Comparison of ENCODE assay signal across 18 mouse cellular contexts in genomic region chr4:34889101-34889811, GRCm38 (mm10). TPM values are rescaled to one million over a fixed set of nuclear protein-coding genes. Genes with fewer than 3 reads are reported as not detected.
DNase-seq lines count a peak whose midpoint lies in the region; ATAC-seq and TF ChIP-seq lines count a peak whose summit lies in the region.
"Had no signal": no experiment of that assay in that cellular context is flagged by ENCODE, and none has a peak within 500 bp of the region (broad histone marks: within the 10 kb centered on the region; RNA-seq: fewer than 3 reads in every experiment).

No protein-coding gene starts in this region.

- H3K4me2 ChIP-seq in liver, embryonic 14.5 days (ENCODE audit: low read depth): peak overlapping the region; percentile 36
- H3K4me2 ChIP-seq: embryonic facial prominence, embryonic 12.5 days; kidney, embryonic 15.5 days; lung, embryonic 15.5 days had no signal

- peak; percentile 10 for DNase-seq in embryo, embryonic 10.5 days (ENCODE audit: low spot score)
- no peak for DNase-seq in embryo, embryonic 10 days (ENCODE audit: low spot score)
- peak; percentile 14 to 24 for DNase-seq in thymus, postnatal 10 days (ENCODE audit: low spot score in 2 of 2)
- DNase-seq in thymus, adult 18-20 months: no peak
- no peak for DNase-seq in liver, embryonic 14.5 days (ENCODE audit: low read depth in 3 of 3, low spot score in 3 of 3)
- DNase-seq in adrenal gland, adult 8-10 months: no peak
- no peak for DNase-seq in left cerebral cortex, postnatal 10 days (ENCODE audit: extremely low spot score in 1 of 2, low spot score in 2 of 2)
- no peak for DNase-seq in B cell, adult 2 months
- DNase-seq: cerebellum, adult 8-10 months; right cerebral cortex, postnatal 14 days had no signal

- peaks cover 2% of the 10 kb centered on the region; the same call in 1 of the 2 replicates for H3K27me3 ChIP-seq in liver, embryonic 14.5 days (ENCODE audit: control insufficient read depth, insufficient read depth, low read length)

- H3K36me3 ChIP-seq in liver, embryonic 14.5 days (replicated peaks; ENCODE audit: control insufficient read depth, insufficient read depth, low read depth): no peaks in the 10 kb centered on the region
- H3K36me3 ChIP-seq: embryonic facial prominence, embryonic 12.5 days; forebrain, embryonic 10.5 days; kidney, embryonic 15.5 days; lung, embryonic 15.5 days had no signal

- H3K4me1 ChIP-seq in liver, embryonic 14.5 days (replicated peaks; ENCODE audit: control insufficient read depth in 2 of 2, insufficient read depth in 2 of 2, low read length in 1 of 2): peaks cover 6 to 16% of the 10 kb centered on the region in 2 experiments
- H3K4me1 ChIP-seq: embryonic facial prominence, embryonic 12.5 days had no signal

- TF ChIP-seq EP300 in liver, embryonic 14.5 days (IDR thresholded peaks at IDR 0.05; ENCODE audit: low read depth): peak; percentile 54

- no peak for ATAC-seq in liver, embryonic 14.5 days (ENCODE audit: insufficient read depth)
- ATAC-seq: hindbrain, embryonic 16.5 days had no signal

- H3K9me3 ChIP-seq in liver, embryonic 14.5 days (ENCODE audit: control insufficient read depth, low read length): no peaks in the 10 kb centered on the region
- H3K9me3 ChIP-seq: embryonic facial prominence, embryonic 12.5 days; forebrain, embryonic 10.5 days; kidney, embryonic 15.5 days; lung, embryonic 15.5 days had no signal

- intact Hi-C loops in left cerebral cortex, postnatal 10 days (cut with DNase I): no loop called here

- H3K27ac ChIP-seq in liver, embryonic 14.5 days: no peak overlapping the region
- H3K27ac ChIP-seq: embryonic facial prominence, embryonic 12.5 days; forebrain, embryonic 10.5 days; kidney, embryonic 15.5 days; lung, embryonic 15.5 days had no signal

- no peak overlapping the region for H3K4me3 ChIP-seq in liver, embryonic 14.5 days (ENCODE audit: insufficient read depth in 1 of 2, low read depth in 2 of 2, low read length in 2 of 2)
- H3K4me3 ChIP-seq: embryonic facial prominence, embryonic 12.5 days; forebrain, embryonic 10.5 days; kidney, embryonic 15.5 days; lung, embryonic 15.5 days had no signal

- no peak for TF ChIP-seq CTCF in liver, embryonic 14.5 days (IDR thresholded peaks at IDR 0.05; ENCODE audit: low read depth)

- WGBS in liver, embryonic 14.5 days (ENCODE audit: insufficient replicate concordance): 11% methylated on average over 15 of the region's 15 CpGs

- no peak overlapping the region for H3K9ac ChIP-seq in liver, embryonic 14.5 days (replicated peaks)
- H3K9ac ChIP-seq: embryonic facial prominence, embryonic 12.5 days; kidney, embryonic 15.5 days; lung, embryonic 15.5 days had no signal

RNA-seq across cellular contexts. Expression of gene Cga, which starts 4.3 kb away (rescaled TPM):
- not detected in 2 replicates for polyA plus RNA-seq in liver, embryonic 14.5 days (2012; rRNA removed)
- not detected in 2 replicates for polyA plus RNA-seq in liver, embryonic 14.5 days (2014; fragmentation: Nextera tagmentation; extraction: Ambion mirVana)
- not detected for total RNA-seq in adrenal gland, adult 8-10 months (2022)
- not detected for total RNA-seq in left cerebral cortex, postnatal 10 days (2021)
- total RNA-seq: layer of hippocampus, adult 8-10 months had no signal
- polyA plus RNA-seq: gonadal fat pad, adult 2 months; heart, embryonic 16.5 days; kidney, embryonic 15.5 days; lung, embryonic 15.5 days had no signal

RNA-seq across cellular contexts. Expression of gene Zfp292, which starts 6.5 kb away (rescaled TPM):
- 1.7 and 2.5 TPM in 2 replicates for polyA plus RNA-seq in liver, embryonic 14.5 days (2012; rRNA removed)
- 4.7 and 4.9 TPM in 2 replicates for polyA plus RNA-seq in liver, embryonic 14.5 days (2014; fragmentation: Nextera tagmentation; extraction: Ambion mirVana)
- total RNA-seq in adrenal gland, adult 8-10 months (2022): 10 to 100 TPM; 18.6 to 25.2 (median 22.2) TPM
- 10 to 100 TPM; 26.6 to 27.2 TPM for total RNA-seq in left cerebral cortex, postnatal 10 days (2021)

Comparison
In these comparisons a context has a peak if more than half of its experiments do, and no peak if none do; other contexts are left out.
1. DNase-seq: peak in embryo, embryonic 10.5 days (single experiment) and thymus, postnatal 10 days (2 of 2); none in embryo, embryonic 10 days (single experiment), thymus, adult 18-20 months (0 of 2), liver, embryonic 14.5 days (0 of 3), adrenal gland, adult 8-10 months (single experiment), left cerebral cortex, postnatal 10 days (0 of 2) and B cell, adult 2 months (0 of 2).